8 mouse cellular contexts compared by ENCODE assay signal in genomic region chr19:46506372-46506717, GRCm38 (mm10). TPM values are rescaled to one million over a fixed set of nuclear protein-coding genes. Genes with fewer than 3 reads are reported as not detected.
DNase-seq lines count a peak whose midpoint lies in the region; ATAC-seq and TF ChIP-seq lines count a peak whose summit lies in the region.

No protein-coding gene starts in this region.

- peak overlapping the region; percentile 66 for H3K4me2 ChIP-seq in lung, postnatal 0 days (replicated peaks; ENCODE audit: low read depth, low read length)
- H3K4me2 ChIP-seq in forebrain, embryonic 15.5 days (replicated peaks) = peak overlapping the region; percentile 96
- H3K4me2 ChIP-seq in limb, embryonic 14.5 days (replicated peaks; ENCODE audit: low read depth, low read length, severe bottlenecking) = 0 out of 2 replicates have a peak overlapping the region, but pooled peaks have one; percentile 16
- H3K4me2 ChIP-seq in stomach, embryonic 14.5 days (replicated peaks; ENCODE audit: low read depth, low read length) = peak overlapping the region; percentile 90; the same call in 1 of the 2 replicates

- H3K27ac ChIP-seq in lung, postnatal 0 days (ENCODE audit: low read length) = peak overlapping the region; percentile 100
- peak overlapping the region; percentile 83 for H3K27ac ChIP-seq in forebrain, embryonic 15.5 days (replicated peaks)
- no peak overlapping the region for H3K27ac ChIP-seq in limb, embryonic 14.5 days (replicated peaks; ENCODE audit: low read depth, low read length)
- H3K27ac ChIP-seq in stomach, embryonic 14.5 days (ENCODE audit: low read length) = no peak overlapping the region

- no peak for TF ChIP-seq POLR2A in limb, embryonic 14.5 days (IDR thresholded peaks at IDR 0.05; ENCODE audit: borderline replicate concordance, extremely low read depth, insufficient read depth, insufficient read length)

- peak overlapping the region; percentile 93 for H3K4me3 ChIP-seq in lung, postnatal 0 days (ENCODE audit: low read depth, low read length)
- peak overlapping the region; percentile 87 for H3K4me3 ChIP-seq in forebrain, embryonic 15.5 days
- H3K4me3 ChIP-seq in limb, embryonic 14.5 days (replicated peaks; ENCODE audit: low read length) = no peak overlapping the region
- no peak overlapping the region for H3K4me3 ChIP-seq in stomach, embryonic 14.5 days (ENCODE audit: low read depth, low read length)

- peaks cover 48% of the 10 kb centered on the region for H3K4me1 ChIP-seq in lung, postnatal 0 days (ENCODE audit: insufficient read depth, low read depth, low read length)
- peaks cover 72% of the 10 kb centered on the region for H3K4me1 ChIP-seq in forebrain, embryonic 15.5 days
- peaks cover 41% of the 10 kb centered on the region for H3K4me1 ChIP-seq in limb, embryonic 14.5 days (ENCODE audit: control insufficient read depth, insufficient read depth, low read length)
- H3K4me1 ChIP-seq in stomach, embryonic 14.5 days (ENCODE audit: control insufficient read depth, insufficient read depth, low read length) = peaks cover 62% of the 10 kb centered on the region

- H3K9me3 ChIP-seq in lung, postnatal 0 days (ENCODE audit: low read length) = no peaks in the 10 kb centered on the region
- no peaks in the 10 kb centered on the region for H3K9me3 ChIP-seq in forebrain, embryonic 15.5 days
- no peaks in the 10 kb centered on the region for H3K9me3 ChIP-seq in limb, embryonic 14.5 days (ENCODE audit: control insufficient read depth, low read length)
- no peaks in the 10 kb centered on the region for H3K9me3 ChIP-seq in stomach, embryonic 14.5 days (ENCODE audit: control insufficient read depth, low read depth, low read length)

- H3K36me3 ChIP-seq in lung, postnatal 0 days (ENCODE audit: insufficient read depth, low read length) = peaks cover 7% of the 10 kb centered on the region; the same call in 1 of the 2 replicates
- 0 out of 2 replicates have a peak, but pooled peaks cover under 1% of the 10 kb centered on the region for H3K36me3 ChIP-seq in forebrain, embryonic 15.5 days
- H3K36me3 ChIP-seq in limb, embryonic 14.5 days (ENCODE audit: control insufficient read depth, insufficient read depth, low read length) = peaks cover 52% of the 10 kb centered on the region
- H3K36me3 ChIP-seq in stomach, embryonic 14.5 days (ENCODE audit: control insufficient read depth, insufficient read depth, low read length) = peaks cover 42% of the 10 kb centered on the region

- ATAC-seq in lung, postnatal 0 days = no peak
- ATAC-seq in forebrain, embryonic 15.5 days (replicated peaks) = no peak
- no peak for ATAC-seq in limb, embryonic 14.5 days (ENCODE audit: low FRiP score, low read depth)
- no peak for ATAC-seq in stomach, embryonic 14.5 days (ENCODE audit: insufficient number of reproducible peaks, insufficient read depth, low FRiP score, low read depth)
- no peak for ATAC-seq in erythroblast, adult 5-6 weeks (replicated peaks; ENCODE audit: low FRiP score, poor library complexity, severe bottlenecking)

- DNase-seq in lung, postnatal 0 days (ENCODE audit: low spot score) = no peak
- DNase-seq in lung, postnatal 10 days = no peak
- DNase-seq in limb, embryonic 14.5 days (ENCODE audit: low spot score) = no peak
- no peak for DNase-seq in right cerebral cortex, postnatal 36 days (ENCODE audit: low spot score in 2 of 2)
- DNase-seq in kidney, adult 8-10 months = no peak

- TF ChIP-seq EP300 in lung, postnatal 0 days (IDR thresholded peaks at IDR 0.05) = no peak

- WGBS in lung, postnatal 0 days = 28% methylated on average over 3 of the region's 3 CpGs
- WGBS in forebrain, embryonic 15.5 days = 30% methylated on average over 3 of the region's 3 CpGs
- 65% methylated on average over 3 of the region's 3 CpGs for WGBS in limb, embryonic 14.5 days
- whole genome bisulfite sequencing in stomach, embryonic 14.5 days = 60% methylated on average over 3 of the region's 3 CpGs

- no peak for TF ChIP-seq CTCF in lung, postnatal 0 days (IDR thresholded peaks at IDR 0.05)

- H3K27me3 ChIP-seq in lung, postnatal 0 days (replicated peaks; ENCODE audit: insufficient read depth, low read length) = no peaks in the 10 kb centered on the region
- no peaks in the 10 kb centered on the region for H3K27me3 ChIP-seq in forebrain, embryonic 15.5 days
- no peaks in the 10 kb centered on the region for H3K27me3 ChIP-seq in limb, embryonic 14.5 days (ENCODE audit: control insufficient read depth, insufficient read depth, low read length)
- H3K27me3 ChIP-seq in stomach, embryonic 14.5 days (ENCODE audit: control insufficient read depth, insufficient read depth, low read length) = no peaks in the 10 kb centered on the region

- H3K9ac ChIP-seq in lung, postnatal 0 days (replicated peaks; ENCODE audit: low read depth) = peak overlapping the region; percentile 29; the same call in 1 of the 2 replicates
- H3K9ac ChIP-seq in forebrain, embryonic 15.5 days (replicated peaks) = peak overlapping the region; percentile 51
- peak overlapping the region; percentile 16; the same call in 1 of the 2 replicates for H3K9ac ChIP-seq in limb, embryonic 14.5 days (ENCODE audit: low read depth, low read length, severe bottlenecking)
- no peak overlapping the region; the same call in 1 of the 2 replicates for H3K9ac ChIP-seq in stomach, embryonic 14.5 days (replicated peaks; ENCODE audit: low read depth, low read length)

RNA-seq across cellular contexts. Expression of gene Trim8, which starts 4.8 kb away (rescaled TPM):
- polyA plus RNA-seq in lung, postnatal 0 days (2015; fragmentation: Nextera tagmentation; extraction: Ambion mirVana) = 34.1 and 34.8 TPM in 2 replicates
- polyA plus RNA-seq in forebrain, embryonic 15.5 days (2015; fragmentation: Nextera tagmentation; extraction: Ambion mirVana) = 28.0 and 29.4 TPM in 2 replicates
- polyA plus RNA-seq in limb, embryonic 14.5 days (2012; rRNA removed) = 22.7 and 32.5 TPM in 2 replicates
- 21.5 and 23.1 TPM in 2 replicates for polyA plus RNA-seq in limb, embryonic 14.5 days (2014; fragmentation: Nextera tagmentation; extraction: Ambion mirVana)
- 22.3 and 23.5 TPM in 2 replicates for polyA plus RNA-seq in stomach, embryonic 14.5 days (2014; fragmentation: Nextera tagmentation; extraction: Ambion mirVana)
- 5.4 and 6.1 TPM in 2 replicates for total RNA-seq in erythroblast, adult 5-6 weeks (2015; ENCODE audit: low replicate concordance)
- total RNA-seq in erythroblast, adult 5-6 weeks (2017; ENCODE audit: low replicate concordance) = 2.0 and 6.4 TPM in 2 replicates

Comparison
In these comparisons a context has a peak if more than half of its experiments do, and no peak if none do; other contexts are left out.
1. H3K27ac ChIP-seq: peak in lung, postnatal 0 days (single experiment) and forebrain, embryonic 15.5 days (single experiment); none in limb, embryonic 14.5 days (single experiment) and stomach, embryonic 14.5 days (single experiment).
2. H3K4me2 ChIP-seq: peak in every context shown above with its lines; median percentile 96 in forebrain, embryonic 15.5 days; 90 in stomach, embryonic 14.5 days; 66 in lung, postnatal 0 days; 16 in limb, embryonic 14.5 days.
3. H3K4me3 ChIP-seq: peak in lung, postnatal 0 days (single experiment) and forebrain, embryonic 15.5 days (single experiment); none in limb, embryonic 14.5 days (single experiment) and stomach, embryonic 14.5 days (single experiment).